Mouse (Mus musculus) embryonic facial prominence, embryonic 14.5 days (tissue): ENCODE data around the gene Pknox1. TPM values are rescaled to one million over a fixed set of nuclear protein-coding genes. Genes with fewer than 3 reads are reported as not detected.
"Not testable (repeated sequence)": the region's sequence is repeated elsewhere in the genome, so short reads cannot be mapped to it uniquely, and the experiment has no call there.

Experiments used
- ATAC-seq: fragments of 200-750 bp; cut with Nextera tagmentation; 2 replicates; pipeline ENCODE4 v1.8.0; 2017; ENCODE audit warnings: low read depth, moderate number of reproducible peaks, moderate TSS enrichment
- DNase-seq: peaks from one replicate; pipeline ENCODE4 v3.0.0-alpha.2; 2015; ENCODE audit warnings: low spot score
- H3K27ac ChIP-seq: fragments of 300-500 bp; sonication (generic); replicated peaks from 2 replicates; pipeline ENCODE4 v1.5.1; 2014; ENCODE audit warnings: low read depth, mild to moderate bottlenecking, low read length, moderate library complexity
- H3K27me3 ChIP-seq: fragments of 300-500 bp; sonication (generic); replicated peaks from 2 replicates; pipeline ENCODE4 v1.6.1; 2014; ENCODE audit warnings: low read length; ENCODE audit not compliant: control insufficient read depth, insufficient read depth
- H3K36me3 ChIP-seq: fragments of 300-500 bp; sonication (generic); 2 replicates; pipeline ENCODE4 v1.6.1; 2014; ENCODE audit warnings: low read length, mixed read lengths; ENCODE audit not compliant: control insufficient read depth, insufficient read depth
- H3K4me1 ChIP-seq: fragments of 300-500 bp; sonication (generic); 2 replicates; pipeline ENCODE4 v1.6.1; 2014; ENCODE audit warnings: antibody characterized with exemption, low read length; ENCODE audit not compliant: control insufficient read depth, insufficient read depth
- H3K4me2 ChIP-seq: fragments of 300-500 bp; sonication (generic); 2 replicates; pipeline ENCODE4 v1.6.1; 2014; ENCODE audit warnings: low read depth, mild to moderate bottlenecking, low read length, moderate library complexity, mixed read lengths
- H3K4me3 ChIP-seq: fragments of 300-500 bp; sonication (generic); 2 replicates; pipeline ENCODE4 v1.5.1; 2014; ENCODE audit warnings: low read depth, mild to moderate bottlenecking, low read length
- H3K9ac ChIP-seq: fragments of 300-500 bp; sonication (generic); 2 replicates; pipeline ENCODE4 v1.6.1; 2014; ENCODE audit warnings: low read depth, mild to moderate bottlenecking, low read length, moderate library complexity, mixed read lengths
- H3K9me3 ChIP-seq: fragments of 300-500 bp; sonication (generic); 2 replicates; pipeline ENCODE4 v1.6.1; 2016; ENCODE audit warnings: low read length; ENCODE audit not compliant: control insufficient read depth
- WGBS: fragments of 180-500 bp; shearing (Covaris S2); extraction: QIAGEN DNeasy Blood & Tissue Kit; methylation state at CpG from one replicate; pipeline ENCODE4 v1.1.7; 2014; 5-methylcytosine and 5-hydroxymethylcytosine counted together
- polyA plus RNA-seq: library from polyadenylated mRNA; unstranded; fragments of >200 nt; fragmentation: Nextera tagmentation; extraction: Ambion mirVana; gene quantifications from 2 replicates; pipeline ENCODE4 v1.2.1, GENCODE M21; 2014

Pknox1 gene
- polyA plus RNA-seq, 1 experiment from 2014 or later = 31.1 TPM

DNA sequence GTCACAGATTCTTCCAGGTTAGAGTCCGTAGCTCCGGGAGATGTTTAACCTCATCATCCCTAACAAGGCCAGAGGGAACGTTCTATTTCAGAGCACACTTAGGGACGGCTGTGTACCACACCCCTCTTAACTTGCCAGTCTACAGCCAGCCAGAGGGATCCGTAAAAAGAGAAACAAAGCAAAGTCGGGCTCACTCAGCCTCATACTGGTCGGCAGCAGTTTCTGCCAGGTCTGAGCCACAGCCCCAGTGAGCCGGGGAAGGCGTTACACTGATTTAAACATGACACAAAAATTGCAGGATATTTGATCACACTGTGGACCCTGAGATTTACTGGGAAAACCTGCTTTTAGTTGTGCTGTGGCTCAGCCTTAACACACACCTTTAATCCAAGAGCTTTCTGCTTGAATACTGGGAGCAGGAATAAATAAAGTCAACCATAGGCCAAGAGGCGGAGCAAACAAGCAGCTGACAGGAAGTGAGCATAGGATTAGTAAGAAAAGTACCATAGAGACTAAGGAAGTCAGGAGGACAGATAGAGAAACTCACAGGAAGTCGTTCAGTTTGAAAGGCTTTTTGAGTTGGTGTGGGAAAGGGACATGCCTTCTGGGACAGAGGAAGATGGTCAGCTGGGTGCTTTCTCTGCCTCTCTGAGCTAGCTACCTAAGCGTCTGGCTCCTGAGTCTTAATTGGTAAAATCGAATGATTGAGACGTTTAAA is 32.9 kb upstream of the Pknox1 start:
- ATAC-seq = peak; percentile 56
- Histone ChIP-seq H3K4me3 (no peak overlapping the region), H3K27me3 (no peaks in the 10 kb centered on the region), H3K36me3 (peaks cover 39% of the 10 kb centered on the region), H3K9ac (no peak overlapping the region), H3K27ac (no peak overlapping the region), H3K4me1 (peaks cover 10% of the 10 kb centered on the region), H3K9me3 (no peaks in the 10 kb centered on the region), H3K4me2 (no peak overlapping the region)
- WGBS = 80% methylated on average over 14 of the region's 14 CpGs
- no peak for DNase-seq

GRCm38 (mm10) chr17:31532331-31532730 is 32.2 kb upstream of the Pknox1 start:
- not testable (repeated sequence) for H3K4me2 ChIP-seq, H3K27me3 ChIP-seq, H3K9ac ChIP-seq, ATAC-seq, H3K4me3 ChIP-seq, H3K27ac ChIP-seq, H3K9me3 ChIP-seq, DNase-seq
- 92% methylated on average over 3 of the region's 4 CpGs for WGBS
- H3K36me3 ChIP-seq = peaks cover 32% of the 10 kb centered on the region
- H3K4me1 ChIP-seq = peaks cover 10% of the 10 kb centered on the region

DNA sequence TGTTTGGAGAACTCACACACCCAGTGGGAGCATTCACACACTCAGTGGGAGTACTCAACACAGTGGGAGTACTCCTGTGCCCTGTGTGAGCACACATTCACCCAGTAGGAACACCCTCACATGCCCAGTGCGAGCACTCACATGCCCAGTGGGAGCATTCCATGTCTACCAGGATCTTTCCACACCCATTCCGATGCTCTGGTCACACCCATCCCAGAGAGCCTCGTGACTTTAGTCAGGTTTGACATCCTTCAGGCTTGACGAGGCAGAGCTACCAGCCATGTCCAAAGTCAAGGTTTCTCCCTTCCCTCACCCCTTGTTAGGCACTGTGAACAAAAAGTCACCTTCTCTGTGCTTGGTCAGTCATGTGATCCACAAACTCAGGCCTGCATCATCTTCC is 29.2 kb upstream of the Pknox1 start:
- 62% methylated on average over 4 of the region's 4 CpGs for WGBS
- peaks cover 10% of the 10 kb centered on the region for H3K4me1 ChIP-seq
- no peak overlapping the region for H3K4me2 ChIP-seq
- H3K4me3 ChIP-seq = no peak overlapping the region
- H3K27ac ChIP-seq = peak overlapping the region; percentile 69; the same call in 1 of the 2 replicates
- H3K27me3 ChIP-seq = no peaks in the 10 kb centered on the region
- DNase-seq (no peak), ATAC-seq (peak; percentile 27; the same call in 1 of the 2 replicates)
- H3K9ac ChIP-seq = no peak overlapping the region
- peaks cover 13% of the 10 kb centered on the region for H3K36me3 ChIP-seq
- no peaks in the 10 kb centered on the region for H3K9me3 ChIP-seq

DNA sequence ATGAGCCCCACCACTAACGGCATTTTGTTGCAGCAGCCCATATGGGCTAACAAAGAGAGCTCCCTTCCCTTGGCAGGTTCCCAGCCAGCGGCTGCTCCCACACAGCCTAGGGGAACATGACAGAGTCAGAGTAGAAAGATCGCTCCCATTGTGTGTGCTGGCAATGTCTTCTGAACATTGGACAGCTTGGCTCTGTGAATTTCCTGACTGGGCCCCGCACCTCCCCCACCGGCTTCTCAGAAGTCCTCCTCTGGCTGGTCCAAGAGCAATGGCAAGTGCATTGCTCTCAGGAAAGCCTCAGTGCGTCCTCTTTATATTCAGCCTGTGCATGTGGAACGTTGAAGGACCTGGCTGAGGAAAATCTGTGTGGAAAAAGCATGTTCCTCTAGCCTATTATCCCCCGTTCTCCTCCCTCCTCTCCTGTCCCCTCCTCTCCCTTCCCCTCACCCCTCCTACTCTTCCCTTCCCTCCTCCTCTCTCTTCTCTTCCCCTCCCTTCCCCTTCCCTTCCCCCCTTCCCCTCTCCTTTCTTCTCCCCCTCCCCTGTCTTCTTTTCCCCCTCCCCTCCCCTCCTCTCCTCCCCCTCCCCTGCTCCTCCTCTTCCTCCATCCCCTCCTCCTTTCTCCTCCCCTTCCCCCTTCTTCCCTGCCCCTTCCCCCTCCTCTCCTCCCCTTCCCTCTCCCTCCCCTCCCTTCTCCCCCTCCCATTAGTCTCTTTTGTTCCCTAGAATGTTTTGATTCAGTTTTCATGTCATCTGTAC is 28.5 kb upstream of the Pknox1 start:
- Histone ChIP-seq H3K36me3 (peaks cover 6% of the 10 kb centered on the region), H3K4me2 (peak overlapping the region; percentile 5; the same call in 1 of the 2 replicates), H3K9me3 (no peaks in the 10 kb centered on the region), H3K27ac (peak overlapping the region; percentile 69; the same call in 1 of the 2 replicates), H3K4me3 (no peak overlapping the region), H3K4me1 (peaks cover 15% of the 10 kb centered on the region), H3K27me3 (no peaks in the 10 kb centered on the region), H3K9ac (no peak overlapping the region)
- WGBS = 21% methylated on average over 7 of the region's 8 CpGs
- DNase-seq = peak; percentile 85
- peak; percentile 72 for ATAC-seq

- no peaks in the 10 kb centered on the region for H3K36me3 ChIP-seq
- no peak overlapping the region for H3K4me2 ChIP-seq
- no peak overlapping the region for H3K4me3 ChIP-seq
- no peak overlapping the region for H3K9ac ChIP-seq
- DNase-seq (no peak), ATAC-seq (no peak)
- H3K9me3 ChIP-seq = no peaks in the 10 kb centered on the region
- WGBS = 40% methylated on average over 3 of the region's 3 CpGs
- H3K27ac ChIP-seq = no peak overlapping the region
- no peaks in the 10 kb centered on the region for H3K27me3 ChIP-seq
- peaks cover 26% of the 10 kb centered on the region for H3K4me1 ChIP-seq
These were observed 24.4 kb upstream of the Pknox1 start for GRCm38 (mm10) chr17:31540101-31540500.

DNA sequence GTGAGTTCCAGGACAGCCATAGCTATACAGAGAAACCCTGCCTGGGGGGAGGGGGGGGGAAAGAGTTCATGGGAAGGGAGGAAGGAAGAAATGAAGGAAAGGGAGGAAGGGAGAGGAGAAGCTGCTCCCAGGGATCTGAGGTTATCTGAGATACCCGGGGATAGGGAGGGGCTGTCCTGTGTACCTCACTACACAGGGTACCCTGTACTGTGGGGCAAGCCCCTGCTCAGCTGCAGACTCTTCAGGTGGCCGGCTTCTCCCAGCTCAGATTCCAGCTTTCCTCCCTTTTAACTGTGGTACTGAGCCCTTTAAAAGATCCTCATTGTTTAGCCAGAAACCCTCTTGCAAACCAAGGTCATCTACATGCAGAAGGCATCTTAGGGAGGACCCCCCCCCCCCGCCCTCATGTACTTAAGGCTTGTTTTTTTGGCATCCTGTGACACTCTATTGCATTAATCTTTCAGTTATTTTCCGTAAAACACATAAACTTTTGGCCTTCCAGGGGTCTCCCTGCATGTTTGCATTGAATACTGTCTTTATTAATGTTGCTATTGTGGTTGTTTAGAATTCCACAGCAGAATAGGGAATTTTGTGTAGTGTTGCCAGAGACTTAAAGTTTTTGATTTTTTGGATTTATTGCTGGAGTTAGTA is 23.6 kb upstream of the Pknox1 start:
- 41% methylated on average over 4 of the region's 4 CpGs for WGBS
- no peak overlapping the region for H3K4me2 ChIP-seq
- no peaks in the 10 kb centered on the region for H3K36me3 ChIP-seq
- ATAC-seq (peak; percentile 31; the same call in 1 of the 2 replicates), DNase-seq (peak; percentile 53)
- peak overlapping the region; percentile 73 for H3K27ac ChIP-seq
- H3K9ac ChIP-seq = no peak overlapping the region
- no peaks in the 10 kb centered on the region for H3K27me3 ChIP-seq
- H3K9me3 ChIP-seq = no peaks in the 10 kb centered on the region
- H3K4me1 ChIP-seq = peaks cover 17% of the 10 kb centered on the region
- no peak overlapping the region for H3K4me3 ChIP-seq

DNA sequence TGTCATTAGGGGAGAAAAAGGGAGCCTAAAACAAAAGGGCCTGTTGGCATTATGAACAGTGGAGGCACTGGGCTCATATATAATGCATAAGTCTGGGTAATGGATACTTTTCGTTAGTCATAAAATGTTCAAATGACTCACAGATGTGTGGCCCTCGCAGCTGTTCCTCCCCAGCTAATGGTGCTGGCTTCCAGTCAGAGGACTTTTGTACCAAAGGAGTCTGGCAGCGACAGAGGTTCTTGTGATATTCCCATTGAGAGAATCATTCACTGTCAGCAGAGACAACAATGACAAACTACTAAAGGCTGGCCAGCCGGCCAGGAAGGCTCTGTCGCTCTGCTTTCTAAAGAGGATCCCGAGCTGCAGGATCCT is 23.1 kb upstream of the Pknox1 start:
- peaks cover 16% of the 10 kb centered on the region for H3K4me1 ChIP-seq
- H3K27ac ChIP-seq = peak overlapping the region; percentile 73
- DNase-seq (peak; percentile 87), ATAC-seq (peak; percentile 74)
- 29% methylated on average over 6 of the region's 6 CpGs for WGBS
- H3K4me2 ChIP-seq = no peak overlapping the region
- no peak overlapping the region for H3K4me3 ChIP-seq
- H3K9ac ChIP-seq = no peak overlapping the region
- no peaks in the 10 kb centered on the region for H3K9me3 ChIP-seq
- H3K36me3 ChIP-seq = no peaks in the 10 kb centered on the region
- H3K27me3 ChIP-seq = no peaks in the 10 kb centered on the region

GRCm38 (mm10) chr17:31543574-31543973 is 21.0 kb upstream of the Pknox1 start:
- WGBS = 28% methylated on average over 6 of the region's 6 CpGs
- Histone ChIP-seq H3K27ac (peak overlapping the region; percentile 39), H3K36me3 (no peaks in the 10 kb centered on the region), H3K9ac (no peak overlapping the region), H3K9me3 (no peaks in the 10 kb centered on the region), H3K4me2 (no peak overlapping the region), H3K27me3 (no peaks in the 10 kb centered on the region), H3K4me1 (peaks cover 24% of the 10 kb centered on the region), H3K4me3 (no peak overlapping the region)
- no peak for ATAC-seq
- peak; percentile 72 for DNase-seq
